Mouse (Mus musculus) neural tube, embryonic 12.5 days (tissue): ENCODE results near the gene Galnt7. TPM values are rescaled to one million over a fixed set of nuclear protein-coding genes. Genes with fewer than 3 reads are reported as not detected.

Source experiments
- ATAC-seq: fragments of 200-750 bp; cut with Nextera tagmentation; 2 replicates; pipeline ENCODE4 v1.8.0; 2017; ENCODE audit warnings: low read depth, mild to moderate bottlenecking, moderate TSS enrichment, moderate library complexity; ENCODE audit not compliant: low FRiP score
- H3K27ac ChIP-seq: fragments of 300-500 bp; sonication (generic); 2 replicates; pipeline ENCODE4 v1.5.1; 2016
- H3K27me3 ChIP-seq: fragments of 300-500 bp; sonication (generic); replicated peaks from 2 replicates; pipeline ENCODE4 v1.6.1; 2016; ENCODE audit warnings: mild to moderate bottlenecking
- H3K36me3 ChIP-seq: fragments of 300-500 bp; sonication (generic); 2 replicates; pipeline ENCODE4 v1.6.1; 2016; ENCODE audit warnings: mild to moderate bottlenecking
- H3K4me1 ChIP-seq: fragments of 300-500 bp; sonication (generic); 2 replicates; pipeline ENCODE4 v1.6.1; 2016
- H3K4me2 ChIP-seq: fragments of 300-500 bp; sonication (generic); replicated peaks from 2 replicates; pipeline ENCODE4 v1.6.1; 2016; ENCODE audit warnings: mild to moderate bottlenecking
- H3K4me3 ChIP-seq: fragments of 300-500 bp; sonication (generic); 2 replicates; pipeline ENCODE4 v1.5.1; 2016
- H3K9ac ChIP-seq: fragments of 300-500 bp; sonication (generic); 2 replicates; pipeline ENCODE4 v1.6.1; 2016; ENCODE audit warnings: mild to moderate bottlenecking
- H3K9me3 ChIP-seq: fragments of 300-500 bp; sonication (generic); 2 replicates; pipeline ENCODE4 v1.6.1; 2016; ENCODE audit warnings: mild to moderate bottlenecking
- WGBS: fragments of 180-500 bp; shearing (Covaris S2); methylation state at CpG from one replicate; pipeline ENCODE4 v1.1.7; 2016; 5-methylcytosine and 5-hydroxymethylcytosine counted together
- polyA plus RNA-seq: library from polyadenylated mRNA; unstranded; fragments of >200 nt; fragmentation: Nextera tagmentation; extraction: Ambion mirVana; gene quantifications from 2 replicates; pipeline ENCODE4 v1.2.1, GENCODE M21; 2016

Galnt7 gene
- polyA plus RNA-seq, 1 experiment from 2014 or later, result 16.4 TPM

DNA sequence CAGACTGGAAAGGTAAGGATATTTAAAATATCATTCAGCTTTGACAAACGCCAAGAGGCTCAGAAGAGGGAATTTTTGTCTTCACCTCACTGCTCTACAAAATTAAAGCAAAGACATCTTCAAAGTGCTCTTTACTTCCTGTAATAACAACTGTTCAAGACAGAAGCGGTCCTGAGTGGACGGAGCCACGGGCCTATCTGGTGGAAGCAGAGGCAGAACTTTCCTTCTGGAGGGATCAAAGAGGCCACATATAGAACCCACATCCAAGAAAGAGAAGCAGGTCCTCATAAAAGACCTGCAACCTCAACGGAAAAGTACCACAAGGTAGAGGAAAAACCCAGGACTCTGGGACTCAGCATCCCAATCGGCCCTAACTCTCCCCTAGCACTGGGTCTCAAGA, 2.6 kb downstream of the Galnt7 start:
- H3K27me3 ChIP-seq, result no peaks in the 10 kb centered on the region
- no peak overlapping the region for H3K27ac ChIP-seq
- H3K36me3 ChIP-seq, result no peaks in the 10 kb centered on the region
- H3K4me3 ChIP-seq, result no peak overlapping the region
- WGBS, result 81% methylated on average over 6 of the region's 6 CpGs
- no peak for ATAC-seq
- no peak overlapping the region for H3K9ac ChIP-seq
- no peak overlapping the region for H3K4me2 ChIP-seq
- no peaks in the 10 kb centered on the region for H3K9me3 ChIP-seq
- no peaks in the 10 kb centered on the region; the same call in 1 of the 2 replicates for H3K4me1 ChIP-seq

DNA sequence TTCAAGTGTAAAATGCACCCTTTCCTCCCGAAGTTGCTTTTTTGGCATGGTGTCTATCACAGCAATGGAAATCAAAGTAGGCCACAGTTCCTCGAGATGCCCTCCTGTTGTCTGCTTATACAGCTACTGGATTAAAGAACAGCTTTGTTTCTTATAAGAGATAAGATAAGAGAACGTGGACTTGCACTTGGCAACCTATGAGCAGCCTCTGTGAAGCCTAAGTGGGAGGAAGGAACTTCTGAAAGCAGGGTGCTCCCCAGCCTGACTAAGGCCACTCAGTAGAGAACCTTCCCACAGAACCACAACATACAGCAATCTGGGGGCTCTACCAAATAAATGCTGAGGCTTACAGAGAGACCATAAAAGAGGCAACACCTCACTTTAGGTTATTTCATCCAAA, 5.3 kb downstream of the Galnt7 start:
- Histone ChIP-seq H3K9me3 (no peaks in the 10 kb centered on the region), H3K27me3 (no peaks in the 10 kb centered on the region), H3K9ac (no peak overlapping the region), H3K4me1 (no peaks in the 10 kb centered on the region), H3K36me3 (no peaks in the 10 kb centered on the region), H3K4me3 (no peak overlapping the region), H3K4me2 (no peak overlapping the region), H3K27ac (no peak overlapping the region)
- 81% methylated on average over 3 of the region's 3 CpGs for WGBS
- ATAC-seq, result no peak

DNA sequence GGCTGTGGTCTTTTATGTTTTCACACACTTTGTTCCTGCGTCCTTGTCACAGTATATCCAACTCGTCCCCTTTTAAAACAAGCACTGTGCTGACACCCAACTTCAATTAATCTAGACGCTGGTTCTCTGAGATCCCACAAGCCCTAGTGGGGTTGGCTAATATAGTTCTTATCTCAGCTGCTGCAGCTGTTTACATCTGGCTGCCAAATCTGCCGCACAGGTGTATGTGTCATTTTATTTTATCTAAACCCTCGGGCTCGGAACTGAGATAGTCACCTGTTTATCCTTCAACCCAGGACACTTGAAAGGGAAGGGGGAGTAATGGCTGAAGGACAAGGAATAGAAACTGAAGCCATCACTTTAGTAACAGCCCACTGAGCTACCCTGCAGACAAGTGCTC, 8.6 kb downstream of the Galnt7 start:
- Histone ChIP-seq H3K4me3 (no peak overlapping the region), H3K4me1 (no peaks in the 10 kb centered on the region), H3K9me3 (no peaks in the 10 kb centered on the region), H3K9ac (no peak overlapping the region), H3K36me3 (no peaks in the 10 kb centered on the region), H3K27me3 (no peaks in the 10 kb centered on the region), H3K4me2 (no peak overlapping the region), H3K27ac (no peak overlapping the region)
- 87% methylated on average over 6 of the region's 6 CpGs for WGBS
- no peak for ATAC-seq

DNA sequence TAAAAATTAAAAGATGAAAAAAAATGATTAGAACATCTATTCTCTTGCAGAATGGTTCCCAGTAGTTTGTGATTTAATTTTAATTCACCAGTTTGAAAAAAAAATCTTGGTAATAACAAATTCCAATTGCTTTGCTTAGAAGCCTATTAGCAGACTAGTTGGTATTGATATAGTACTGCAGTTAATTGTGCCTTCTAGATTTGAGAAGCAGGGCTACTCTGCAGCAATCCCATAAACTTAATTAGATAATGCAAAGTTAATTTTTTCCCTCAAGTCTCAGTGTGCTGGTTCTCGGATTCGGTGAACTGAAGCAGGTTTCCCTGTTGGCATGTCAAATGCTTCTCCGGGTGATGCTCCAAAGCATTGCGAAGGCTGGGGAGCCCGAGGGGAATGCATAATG, 10.1 kb downstream of the Galnt7 start:
- WGBS, result 78% methylated on average over 5 of the region's 5 CpGs
- Histone ChIP-seq H3K4me3 (no peak overlapping the region), H3K9me3 (no peaks in the 10 kb centered on the region), H3K27ac (no peak overlapping the region), H3K4me2 (no peak overlapping the region), H3K27me3 (no peaks in the 10 kb centered on the region), H3K4me1 (no peaks in the 10 kb centered on the region), H3K9ac (no peak overlapping the region), H3K36me3 (no peaks in the 10 kb centered on the region)
- ATAC-seq, result no peak

DNA sequence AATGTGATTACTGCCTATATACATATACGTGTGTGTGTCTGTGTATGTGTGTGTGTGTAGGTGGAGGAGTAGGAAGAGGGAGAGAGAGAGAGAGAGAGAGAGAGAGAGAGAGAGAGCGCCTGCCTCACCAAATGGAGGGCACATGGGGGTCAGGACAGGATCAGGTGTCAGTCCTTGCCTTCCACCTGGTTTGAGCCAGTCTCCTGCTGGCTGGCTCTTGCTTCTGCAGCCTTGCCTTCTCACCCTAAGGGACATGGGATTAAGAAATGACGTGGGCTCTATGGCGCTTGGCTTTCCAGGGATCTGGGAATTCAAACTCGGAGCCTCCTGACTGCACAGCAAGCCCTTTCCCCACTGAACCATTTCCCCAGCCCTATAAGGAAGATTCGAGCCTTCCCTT, 13.9 kb downstream of the Galnt7 start:
- no peaks in the 10 kb centered on the region for H3K4me1 ChIP-seq
- 72% methylated on average over 6 of the region's 6 CpGs for WGBS
- no peaks in the 10 kb centered on the region for H3K9me3 ChIP-seq
- H3K27me3 ChIP-seq, result no peaks in the 10 kb centered on the region
- no peaks in the 10 kb centered on the region for H3K36me3 ChIP-seq
- ATAC-seq, result no peak
- no peak overlapping the region for H3K4me2 ChIP-seq
- H3K27ac ChIP-seq, result no peak overlapping the region
- no peak overlapping the region for H3K4me3 ChIP-seq
- no peak overlapping the region for H3K9ac ChIP-seq

DNA sequence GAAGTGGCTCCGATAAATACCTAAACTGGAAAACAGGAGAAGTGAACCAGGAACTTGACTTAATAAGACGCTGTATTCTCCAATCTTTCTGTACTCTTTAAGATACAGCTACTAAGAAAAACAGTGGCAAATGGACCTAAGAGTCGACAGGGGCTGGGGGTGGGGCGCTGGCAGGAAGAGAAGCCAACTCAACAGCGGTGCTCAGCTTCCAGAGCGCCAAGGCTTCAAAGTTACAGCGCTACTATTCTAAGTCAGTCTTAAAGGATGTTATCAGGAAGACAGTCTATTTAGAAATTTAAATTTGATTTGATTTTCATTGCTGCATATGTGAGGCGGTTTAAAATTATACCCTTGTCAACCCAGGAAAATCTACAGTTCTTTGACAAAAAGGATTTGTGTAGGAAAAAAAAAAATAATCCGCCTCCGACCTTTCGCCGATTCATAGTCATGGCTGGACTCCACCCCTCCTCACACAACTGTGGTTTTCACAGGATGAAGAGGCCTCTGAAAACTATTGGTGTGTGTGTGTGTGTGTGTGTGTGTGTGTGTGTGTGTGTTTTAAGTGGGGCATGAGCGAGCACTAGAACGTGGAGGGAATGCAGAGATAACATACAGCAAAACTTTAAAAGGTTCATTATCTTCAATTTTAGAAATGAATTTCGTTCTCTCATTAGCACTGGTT, 15.1 kb downstream of the Galnt7 start:
- H3K27ac ChIP-seq, result no peak overlapping the region
- WGBS, result 90% methylated on average over 15 of the region's 15 CpGs
- H3K9ac ChIP-seq, result no peak overlapping the region
- no peak for ATAC-seq
- H3K4me3 ChIP-seq, result no peak overlapping the region
- H3K4me1 ChIP-seq, result no peaks in the 10 kb centered on the region
- H3K27me3 ChIP-seq, result no peaks in the 10 kb centered on the region
- H3K36me3 ChIP-seq, result no peaks in the 10 kb centered on the region
- no peak overlapping the region for H3K4me2 ChIP-seq
- H3K9me3 ChIP-seq, result no peaks in the 10 kb centered on the region

DNA sequence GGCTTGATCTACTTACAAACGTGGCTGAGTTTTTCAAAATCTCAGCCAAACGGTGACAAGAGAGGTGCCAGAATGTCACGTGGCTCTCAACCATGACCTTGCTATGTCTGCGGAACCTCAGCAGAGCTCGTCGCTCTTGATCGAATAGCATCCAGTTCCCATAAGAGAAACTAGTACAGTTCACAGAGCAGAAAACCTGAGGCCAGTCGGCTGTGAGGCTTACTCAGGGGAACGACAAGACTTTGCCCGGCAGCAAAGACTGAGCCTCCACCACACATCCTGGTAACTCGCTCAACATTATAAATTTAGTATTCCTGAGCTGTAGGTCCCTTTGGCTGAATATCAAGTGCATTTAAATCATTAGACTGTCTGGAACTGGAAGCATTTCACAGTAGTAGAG, 16.1 kb downstream of the Galnt7 start:
- Histone ChIP-seq H3K36me3 (no peaks in the 10 kb centered on the region), H3K4me3 (no peak overlapping the region), H3K27me3 (no peaks in the 10 kb centered on the region), H3K9me3 (no peaks in the 10 kb centered on the region), H3K4me2 (no peak overlapping the region), H3K4me1 (no peaks in the 10 kb centered on the region), H3K27ac (no peak overlapping the region), H3K9ac (no peak overlapping the region)
- WGBS, result 90% methylated on average over 11 of the region's 11 CpGs
- no peak for ATAC-seq

DNA sequence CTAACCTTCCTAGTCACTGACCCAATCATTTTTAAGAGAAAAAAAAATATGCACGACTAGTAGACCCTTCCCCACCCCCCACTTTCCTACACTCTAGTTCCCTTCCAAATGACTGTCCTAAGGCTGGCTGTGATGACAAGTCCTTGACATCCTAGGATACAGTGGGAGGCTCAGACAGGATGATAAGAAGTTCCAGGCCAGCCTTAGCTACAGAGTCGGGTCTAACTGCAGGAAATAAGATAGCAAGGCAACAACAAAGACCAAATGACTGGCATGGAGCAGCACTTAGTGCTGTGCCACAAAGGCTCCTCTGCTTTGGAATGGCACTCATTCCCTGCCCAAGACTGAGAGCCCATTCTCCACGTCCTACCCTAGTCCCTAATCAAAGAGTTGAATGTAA, 16.6 kb downstream of the Galnt7 start:
- 78% methylated on average over 3 of the region's 3 CpGs for WGBS
- H3K36me3 ChIP-seq, result no peaks in the 10 kb centered on the region
- ATAC-seq, result no peak
- H3K4me3 ChIP-seq, result no peak overlapping the region
- H3K9me3 ChIP-seq, result no peaks in the 10 kb centered on the region
- H3K9ac ChIP-seq, result no peak overlapping the region
- no peak overlapping the region for H3K27ac ChIP-seq
- no peaks in the 10 kb centered on the region for H3K4me1 ChIP-seq
- H3K27me3 ChIP-seq, result no peaks in the 10 kb centered on the region
- H3K4me2 ChIP-seq, result no peak overlapping the region

DNA sequence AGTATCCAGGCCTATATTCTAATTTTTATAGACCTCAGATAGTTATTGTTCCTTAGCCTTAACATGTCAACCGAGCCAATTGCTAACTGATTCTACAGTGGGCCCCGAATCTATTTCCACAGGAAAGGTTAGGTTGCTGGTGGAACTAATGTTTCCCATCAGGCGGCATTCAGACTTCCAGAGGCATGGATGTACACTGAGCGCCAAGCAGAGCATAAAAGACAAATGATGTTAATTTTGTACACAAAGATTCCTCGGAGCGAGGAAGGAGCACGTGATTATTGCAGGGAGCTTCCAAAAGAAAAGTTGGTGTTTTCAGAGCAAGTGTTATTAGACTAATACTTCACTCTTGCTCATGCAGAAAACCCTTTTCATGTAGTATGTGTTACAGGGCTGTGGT, 21.1 kb downstream of the Galnt7 start:
- Histone ChIP-seq H3K9ac (no peak overlapping the region), H3K4me2 (no peak overlapping the region), H3K9me3 (no peaks in the 10 kb centered on the region), H3K27ac (no peak overlapping the region), H3K4me3 (no peak overlapping the region), H3K36me3 (no peaks in the 10 kb centered on the region), H3K4me1 (no peaks in the 10 kb centered on the region), H3K27me3 (no peaks in the 10 kb centered on the region)
- ATAC-seq, result no peak
- 76% methylated on average over 7 of the region's 7 CpGs for WGBS

DNA sequence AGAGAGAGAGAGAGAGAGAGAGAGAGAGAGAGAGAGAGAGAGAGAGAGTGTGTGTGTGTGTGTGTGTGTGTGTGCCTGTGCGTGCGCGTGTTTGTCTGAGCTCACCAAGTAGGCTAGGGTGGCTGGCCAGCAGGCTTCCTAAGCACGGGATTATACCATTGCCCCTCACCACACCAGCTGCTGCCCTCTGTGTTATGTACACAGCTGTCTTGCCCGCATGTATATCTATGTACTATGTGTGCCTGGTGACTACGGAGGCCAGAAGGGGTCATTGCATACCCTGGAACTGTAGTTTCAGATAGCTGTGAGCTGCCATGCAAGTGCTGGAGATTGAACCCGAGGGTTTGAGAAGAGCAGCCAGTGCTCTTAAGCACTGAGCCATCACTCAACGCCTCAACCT, 22.7 kb downstream of the Galnt7 start:
- Histone ChIP-seq H3K4me1 (no peaks in the 10 kb centered on the region), H3K4me2 (no peak overlapping the region), H3K36me3 (no peaks in the 10 kb centered on the region), H3K9ac (no peak overlapping the region), H3K27me3 (no peaks in the 10 kb centered on the region), H3K27ac (no peak overlapping the region), H3K9me3 (no peaks in the 10 kb centered on the region), H3K4me3 (no peak overlapping the region)
- no peak for ATAC-seq
- WGBS, result 93% methylated on average over 8 of the region's 8 CpGs

DNA sequence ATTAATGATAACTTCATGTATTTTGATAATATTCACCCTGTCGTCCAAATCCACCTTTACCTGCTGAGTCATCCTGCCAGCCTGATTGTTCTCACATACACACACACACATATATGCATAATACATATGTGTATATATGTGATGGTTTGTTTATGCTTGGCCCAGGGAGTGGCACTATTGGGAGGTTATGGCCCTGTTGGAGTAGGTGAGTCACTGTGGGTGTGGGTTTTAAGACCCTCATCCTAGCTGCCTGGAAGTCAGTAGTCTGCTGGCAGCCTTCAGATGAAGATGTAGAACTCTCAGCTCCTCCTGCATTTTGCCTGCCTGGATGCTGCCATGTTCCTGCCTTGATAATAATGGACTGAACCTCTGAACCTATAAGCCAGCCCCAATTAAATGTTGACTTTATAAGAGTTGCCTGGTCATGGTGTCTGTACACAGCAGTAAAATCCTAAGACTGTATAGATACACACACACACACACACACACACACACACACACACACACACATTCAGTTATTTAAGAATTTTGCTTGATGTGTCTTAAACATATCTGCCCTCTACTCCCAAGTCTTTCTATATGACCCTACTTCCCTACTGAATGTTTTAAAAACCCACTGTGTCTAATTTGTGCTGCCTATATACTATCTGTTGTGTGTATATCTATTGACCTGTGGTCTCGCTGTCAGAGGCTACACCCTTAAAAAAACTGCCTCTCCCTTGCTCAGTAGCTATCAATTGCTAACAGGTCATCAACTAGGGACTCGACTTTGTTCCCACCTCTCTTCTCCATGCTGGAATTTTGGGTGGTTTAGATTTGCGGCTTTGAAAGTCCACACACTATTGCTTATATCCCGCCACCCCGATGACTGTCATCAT, 23.8 kb downstream of the Galnt7 start:
- Histone ChIP-seq H3K9ac (no peak overlapping the region), H3K4me2 (no peak overlapping the region), H3K4me3 (no peak overlapping the region), H3K4me1 (no peaks in the 10 kb centered on the region), H3K9me3 (no peaks in the 10 kb centered on the region), H3K36me3 (no peaks in the 10 kb centered on the region), H3K27me3 (no peaks in the 10 kb centered on the region), H3K27ac (no peak overlapping the region)
- no peak for ATAC-seq
- 92% methylated on average over 6 of the region's 6 CpGs for WGBS

DNA sequence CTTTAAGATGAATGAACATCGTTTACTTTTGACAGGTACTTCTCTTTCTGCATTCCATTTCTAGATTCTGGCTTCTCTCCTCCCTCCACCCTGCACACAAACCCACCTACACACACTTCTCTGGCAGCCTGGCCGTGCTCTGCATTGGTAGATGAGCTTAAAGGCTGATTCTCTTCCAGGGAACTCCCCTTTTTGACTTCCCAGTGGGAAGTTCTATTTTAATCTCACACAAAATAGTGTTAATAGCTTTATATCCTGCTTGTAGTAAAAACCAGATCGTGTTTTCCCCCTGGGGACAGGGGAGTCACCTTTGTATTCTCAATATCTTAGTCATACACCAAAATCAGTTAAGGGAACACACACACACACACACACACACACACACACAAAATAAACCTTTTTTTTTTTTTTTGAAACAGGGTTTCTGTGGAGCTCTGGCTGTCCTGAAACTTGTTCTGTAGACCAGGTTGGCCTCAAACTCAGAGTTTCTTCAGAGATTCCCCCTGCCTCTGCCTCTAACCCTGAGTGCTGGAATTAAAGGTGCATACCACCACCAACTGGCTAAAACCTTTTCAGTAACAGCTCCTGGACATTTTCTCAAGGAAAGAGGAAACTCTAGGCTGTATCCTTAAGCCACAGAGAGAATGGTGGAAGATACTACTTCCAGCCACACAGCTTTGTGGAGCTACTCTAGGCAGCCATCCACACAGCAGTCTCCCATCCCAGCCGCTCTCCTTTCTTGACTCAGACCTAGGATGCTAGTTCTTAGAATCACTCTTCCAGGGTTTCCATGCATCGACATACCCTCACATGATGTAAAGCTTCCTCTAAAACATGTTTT, 24.7 kb downstream of the Galnt7 start:
- Histone ChIP-seq H3K4me2 (no peak overlapping the region), H3K4me1 (no peaks in the 10 kb centered on the region), H3K4me3 (no peak overlapping the region), H3K9ac (no peak overlapping the region), H3K9me3 (no peaks in the 10 kb centered on the region), H3K36me3 (no peaks in the 10 kb centered on the region), H3K27me3 (no peaks in the 10 kb centered on the region), H3K27ac (no peak overlapping the region)
- ATAC-seq, result no peak
- WGBS, result 88% methylated on average over 5 of the region's 5 CpGs
